In the genomic region with DNA sequence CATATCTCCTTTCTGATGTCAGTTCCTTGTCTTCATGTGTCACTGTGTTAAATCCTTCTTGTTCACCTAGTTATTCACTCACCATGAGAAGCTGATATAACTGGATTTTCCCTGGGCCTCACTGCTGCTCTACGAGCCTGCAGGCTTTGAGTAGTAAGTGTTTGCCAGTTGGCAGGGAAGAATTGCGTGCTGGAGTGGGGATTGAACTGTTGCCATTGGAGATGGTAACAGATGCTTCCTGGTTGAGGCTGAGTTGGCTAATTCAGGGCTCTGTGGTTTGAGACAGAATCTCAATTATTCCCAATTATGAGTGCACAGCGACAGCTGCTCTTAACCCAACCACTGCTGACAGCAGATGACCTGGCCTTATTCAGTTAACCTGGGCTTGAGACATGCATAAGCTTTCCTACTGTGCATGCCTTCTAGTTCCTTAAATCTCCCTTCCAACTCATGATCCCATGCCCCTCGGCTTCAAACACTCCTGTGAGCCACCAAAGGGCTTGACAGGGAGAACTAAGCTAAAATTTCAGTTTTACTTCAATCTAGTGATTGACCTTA, we compare ENCODE assay signal across 9 mouse cellular contexts.
A peak's percentile ranks its signal among the peaks of the same experiment; 100 is the strongest.
DNase-seq lines count a peak whose midpoint lies in the region; ATAC-seq and TF ChIP-seq lines count a peak whose summit lies in the region.
"Had no signal": no experiment of that assay in that cellular context is flagged by ENCODE, and none has a peak within 500 bp of the region (broad histone marks: within the 10 kb centered on the region; RNA-seq: fewer than 3 reads in every experiment).

No protein-coding gene starts in this region.

- no peak overlapping the region for H3K4me2 ChIP-seq in midbrain, postnatal 0 days (ENCODE audit: low read depth, low read length, poor library complexity, severe bottlenecking)
- no peak overlapping the region for H3K4me2 ChIP-seq in midbrain, embryonic 15.5 days
- H3K4me2 ChIP-seq: limb, embryonic 12.5 days had no signal

- no peak overlapping the region for H3K4me3 ChIP-seq in midbrain, postnatal 0 days (ENCODE audit: low read depth, low read length)
- H3K4me3 ChIP-seq in midbrain, embryonic 15.5 days, result no peak overlapping the region
- H3K4me3 ChIP-seq: limb, embryonic 12.5 days had no signal

- H3K9ac ChIP-seq in midbrain, postnatal 0 days (replicated peaks; ENCODE audit: low read length, poor library complexity, severe bottlenecking), result no peak overlapping the region
- no peak overlapping the region for H3K9ac ChIP-seq in midbrain, embryonic 15.5 days
- H3K9ac ChIP-seq: limb, embryonic 12.5 days had no signal

- H3K36me3 ChIP-seq in midbrain, postnatal 0 days (ENCODE audit: insufficient read depth, low read length), result no peaks in the 10 kb centered on the region
- no peaks in the 10 kb centered on the region for H3K36me3 ChIP-seq in midbrain, embryonic 15.5 days (replicated peaks)
- H3K36me3 ChIP-seq: limb, embryonic 12.5 days had no signal

- no peaks in the 10 kb centered on the region for H3K27me3 ChIP-seq in midbrain, postnatal 0 days (ENCODE audit: insufficient read depth, low read length)
- no peaks in the 10 kb centered on the region for H3K27me3 ChIP-seq in midbrain, embryonic 15.5 days (replicated peaks)
- H3K27me3 ChIP-seq: limb, embryonic 12.5 days had no signal

- H3K9me3 ChIP-seq in midbrain, postnatal 0 days (ENCODE audit: low read length), result no peaks in the 10 kb centered on the region
- no peaks in the 10 kb centered on the region for H3K9me3 ChIP-seq in midbrain, embryonic 15.5 days
- H3K9me3 ChIP-seq: limb, embryonic 12.5 days had no signal

- TF ChIP-seq CTCF in midbrain, postnatal 0 days (IDR thresholded peaks at IDR 0.05), result no peak

- H3K4me1 ChIP-seq in midbrain, postnatal 0 days (ENCODE audit: insufficient read depth, low read length), result no peaks in the 10 kb centered on the region
- no peaks in the 10 kb centered on the region for H3K4me1 ChIP-seq in midbrain, embryonic 15.5 days
- H3K4me1 ChIP-seq: limb, embryonic 12.5 days had no signal

- ATAC-seq in midbrain, postnatal 0 days (ENCODE audit: low FRiP score), result no peak
- no peak for ATAC-seq in midbrain, embryonic 15.5 days (replicated peaks)

- H3K27ac ChIP-seq in midbrain, postnatal 0 days (ENCODE audit: low read depth, low read length), result no peak overlapping the region
- no peak overlapping the region for H3K27ac ChIP-seq in midbrain, embryonic 15.5 days
- H3K27ac ChIP-seq: limb, embryonic 12.5 days had no signal

- peak; percentile 65 for DNase-seq in midbrain, postnatal 0 days (ENCODE audit: low spot score)
- peak; percentile 88 to 89 for DNase-seq in cerebellum, postnatal 10 days
- peak; percentile 77 for DNase-seq in layer of hippocampus, adult 9-11 months
- peak; percentile 52 for DNase-seq in telencephalon, adult 2 months (ENCODE audit: low read depth, low spot score)
- no peak for DNase-seq in heart, adult 8-10 months (ENCODE audit: low spot score)
- no peak for DNase-seq in adrenal gland, postnatal 10 days
- DNase-seq: adrenal gland, postnatal 25 days had no signal

- 78% methylated on average over 4 of the region's 4 CpGs for WGBS in midbrain, postnatal 0 days
- 77% methylated on average over 4 of the region's 4 CpGs for WGBS in midbrain, embryonic 15.5 days

Comparison
In these comparisons a context has a peak if more than half of its experiments do, and no peak if none do; other contexts are left out.
1. DNase-seq: peak in midbrain, postnatal 0 days (single experiment), cerebellum, postnatal 10 days (2 of 2), layer of hippocampus, adult 9-11 months (single experiment) and telencephalon, adult 2 months (single experiment); none in heart, adult 8-10 months (single experiment) and adrenal gland, postnatal 10 days (single experiment).